7 mouse cellular contexts compared by ENCODE assay signal in genomic region chr2:160731117-160731838, GRCm38 (mm10). TPM values are rescaled to one million over a fixed set of nuclear protein-coding genes. Genes with fewer than 3 reads are reported as not detected.
DNase-seq lines count a peak whose midpoint lies in the region; ATAC-seq lines count a peak whose summit lies in the region.

Gene Plcg1, plus strand, starts transcription at chr2:160731300.

- peak within 1 kb of the TSS; percentile 97 for H3K9ac ChIP-seq in intestine, embryonic 15.5 days

- no peaks in the 10 kb centered on the region for H3K27me3 ChIP-seq in intestine, embryonic 15.5 days (replicated peaks)
- peaks cover 6% of the 10 kb centered on the region; the same call in 1 of the 2 replicates for H3K27me3 ChIP-seq in midbrain, embryonic 10.5 days (ENCODE audit: low read depth, poor library complexity, severe bottlenecking)

- DNase-seq in adrenal gland, adult (ENCODE audit: inconsistent age in 2 of 2, low spot score in 1 of 2), result peak; percentile 94 to 98
- DNase-seq in embryo, embryonic 10.5 days (ENCODE audit: low spot score), result peak; percentile 95
- peak; percentile 93 for DNase-seq in gastrocnemius, postnatal 25 days
- DNase-seq in left cerebral cortex, postnatal 25 days (ENCODE audit: low spot score in 2 of 2), result peak; percentile 94
- DNase-seq in midbrain, embryonic 10.5 days (ENCODE audit: low spot score), result peak; percentile 95
- peak; percentile 93 for DNase-seq in right cerebral cortex, postnatal 4 days

- H3K4me2 ChIP-seq in intestine, embryonic 15.5 days (replicated peaks), result peak within 1 kb of the TSS; percentile 87

- ATAC-seq in intestine, embryonic 15.5 days, result peak; percentile 96

- peaks cover 8% of the 10 kb centered on the region; the same call in 1 of the 2 replicates for H3K36me3 ChIP-seq in intestine, embryonic 15.5 days
- H3K36me3 ChIP-seq in midbrain, embryonic 10.5 days, result peaks cover 34% of the 10 kb centered on the region

- peak within 1 kb of the TSS; percentile 92 for H3K27ac ChIP-seq in intestine, embryonic 15.5 days
- H3K27ac ChIP-seq in midbrain, embryonic 10.5 days (replicated peaks), result peak within 1 kb of the TSS; percentile 100

- under 1% methylated on average over 89 of the region's 99 CpGs for whole genome bisulfite sequencing in intestine, embryonic 15.5 days
- WGBS in midbrain, embryonic 10.5 days, result under 1% methylated on average over 98 of the region's 99 CpGs

- H3K9me3 ChIP-seq in intestine, embryonic 15.5 days, result no peaks in the 10 kb centered on the region
- H3K9me3 ChIP-seq in midbrain, embryonic 10.5 days (replicated peaks), result no peaks in the 10 kb centered on the region

- intact Hi-C loops in left cerebral cortex, postnatal 25 days (cut with DNase I), result loop anchor here (2.0 to 5.0 kb wide), 2 partner anchors 66 to 156 kb away; no protein-coding TSS in a partner anchor

- peak within 1 kb of the TSS; percentile 99 for H3K4me3 ChIP-seq in intestine, embryonic 15.5 days (replicated peaks)
- peak within 1 kb of the TSS; percentile 94 for H3K4me3 ChIP-seq in midbrain, embryonic 10.5 days

- H3K4me1 ChIP-seq in intestine, embryonic 15.5 days (replicated peaks), result peaks cover 46% of the 10 kb centered on the region
- peaks cover 56% of the 10 kb centered on the region for H3K4me1 ChIP-seq in midbrain, embryonic 10.5 days

RNA-seq across cellular contexts. Expression of gene Plcg1, which starts in this region (rescaled TPM):
- 10 to 100 TPM; 19.8 to 24.5 TPM for total RNA-seq in gastrocnemius, postnatal 25 days (2021)
- polyA plus RNA-seq in intestine, embryonic 15.5 days (2015; fragmentation: Nextera tagmentation; extraction: Ambion mirVana), result 29.6 and 29.7 TPM in 2 replicates
- total RNA-seq in left cerebral cortex, postnatal 25 days (2021), result 100 to 1,000 TPM; 102 to 111 TPM
- polyA plus RNA-seq in midbrain, embryonic 10.5 days (2016; fragmentation: Nextera tagmentation; extraction: Ambion mirVana), result 57.4 and 68.9 TPM in 2 replicates

Comparison
In these comparisons a context has a peak if more than half of its experiments do, and no peak if none do; other contexts are left out.
1. Peak in every context shown above with its lines: DNase-seq, ATAC-seq, H3K4me3 ChIP-seq and H3K27ac ChIP-seq.
2. RNA of gene Plcg1 (total RNA-seq): 102 to 111 TPM in left cerebral cortex, postnatal 25 days; 19.8 to 24.5 TPM in gastrocnemius, postnatal 25 days; every median in the first group is over 4 times any median in the second.